Mouse (Mus musculus) intestine, embryonic 16.5 days (tissue): ENCODE data around the gene Hapln2. TPM values are rescaled to one million over a fixed set of nuclear protein-coding genes. Genes with fewer than 3 reads are reported as not detected.

Source experiments
- ATAC-seq: fragments of 200-750 bp; cut with Nextera tagmentation; 2 replicates; pipeline ENCODE4 v1.8.0; 2017; ENCODE audit warnings: moderate TSS enrichment, moderate library complexity
- H3K27ac ChIP-seq: fragments of 300-500 bp; sonication (generic); 2 replicates; pipeline ENCODE4 v1.5.1; 2014; ENCODE audit warnings: mild to moderate bottlenecking, low read length
- H3K27me3 ChIP-seq: fragments of 300-500 bp; sonication (generic); replicated peaks from 2 replicates; pipeline ENCODE4 v1.6.1; 2014; ENCODE audit warnings: low read length, control low read depth, mixed read lengths; ENCODE audit not compliant: control insufficient read depth, insufficient read depth
- H3K36me3 ChIP-seq: fragments of 300-500 bp; sonication (generic); 2 replicates; pipeline ENCODE4 v1.6.1; 2014; ENCODE audit warnings: low read length, control low read depth; ENCODE audit not compliant: control insufficient read depth, insufficient read depth
- H3K4me1 ChIP-seq: fragments of 300-500 bp; sonication (generic); 2 replicates; pipeline ENCODE4 v1.6.1; 2014; ENCODE audit warnings: low read length, control low read depth, mixed read lengths; ENCODE audit not compliant: control insufficient read depth, insufficient read depth
- H3K4me2 ChIP-seq: fragments of 300-500 bp; sonication (generic); 2 replicates; pipeline ENCODE4 v1.6.1; 2014; ENCODE audit warnings: low read depth, low read length, control low read depth
- H3K4me3 ChIP-seq: fragments of 300-500 bp; sonication (generic); 2 replicates; pipeline ENCODE4 v1.5.1; 2014; ENCODE audit warnings: mild to moderate bottlenecking, low read length
- H3K9ac ChIP-seq: fragments of 300-500 bp; sonication (generic); 2 replicates; pipeline ENCODE4 v1.6.1; 2014; ENCODE audit warnings: low read depth, low read length
- H3K9me3 ChIP-seq: fragments of 300-500 bp; sonication (generic); 2 replicates; pipeline ENCODE4 v1.6.1; 2016; ENCODE audit warnings: low read length, control low read depth; ENCODE audit not compliant: control insufficient read depth
- WGBS: fragments of 180-500 bp; shearing (Covaris S2); extraction: QIAGEN DNeasy Blood & Tissue Kit; methylation state at CpG from one replicate; pipeline ENCODE4 v1.1.7; 2014; 5-methylcytosine and 5-hydroxymethylcytosine counted together
- polyA plus RNA-seq: library from polyadenylated mRNA; unstranded; fragments of >200 nt; fragmentation: Nextera tagmentation; extraction: Ambion mirVana; gene quantifications from 2 replicates; pipeline ENCODE4 v1.2.1, GENCODE M21; 2015

Hapln2 gene
- polyA plus RNA-seq, 1 experiment from 2014 or later: not detected

- Histone ChIP-seq H3K4me1 (no peaks in the 10 kb centered on the region), H3K9me3 (0 out of 2 replicates have a peak, but pooled peaks cover 3% of the 10 kb centered on the region), H3K36me3 (no peaks in the 10 kb centered on the region), H3K9ac (no peak overlapping the region), H3K4me3 (no peak overlapping the region), H3K4me2 (no peak overlapping the region), H3K27me3 (peaks cover 2% of the 10 kb centered on the region; the same call in 1 of the 2 replicates), H3K27ac (no peak overlapping the region)
- ATAC-seq: no peak
- WGBS: 7% methylated on average over 6 of the region's 6 CpGs
Measured at GRCm38 (mm10) chr3:88010634-88011265, 16.6 kb downstream of the Hapln2 start.

DNA sequence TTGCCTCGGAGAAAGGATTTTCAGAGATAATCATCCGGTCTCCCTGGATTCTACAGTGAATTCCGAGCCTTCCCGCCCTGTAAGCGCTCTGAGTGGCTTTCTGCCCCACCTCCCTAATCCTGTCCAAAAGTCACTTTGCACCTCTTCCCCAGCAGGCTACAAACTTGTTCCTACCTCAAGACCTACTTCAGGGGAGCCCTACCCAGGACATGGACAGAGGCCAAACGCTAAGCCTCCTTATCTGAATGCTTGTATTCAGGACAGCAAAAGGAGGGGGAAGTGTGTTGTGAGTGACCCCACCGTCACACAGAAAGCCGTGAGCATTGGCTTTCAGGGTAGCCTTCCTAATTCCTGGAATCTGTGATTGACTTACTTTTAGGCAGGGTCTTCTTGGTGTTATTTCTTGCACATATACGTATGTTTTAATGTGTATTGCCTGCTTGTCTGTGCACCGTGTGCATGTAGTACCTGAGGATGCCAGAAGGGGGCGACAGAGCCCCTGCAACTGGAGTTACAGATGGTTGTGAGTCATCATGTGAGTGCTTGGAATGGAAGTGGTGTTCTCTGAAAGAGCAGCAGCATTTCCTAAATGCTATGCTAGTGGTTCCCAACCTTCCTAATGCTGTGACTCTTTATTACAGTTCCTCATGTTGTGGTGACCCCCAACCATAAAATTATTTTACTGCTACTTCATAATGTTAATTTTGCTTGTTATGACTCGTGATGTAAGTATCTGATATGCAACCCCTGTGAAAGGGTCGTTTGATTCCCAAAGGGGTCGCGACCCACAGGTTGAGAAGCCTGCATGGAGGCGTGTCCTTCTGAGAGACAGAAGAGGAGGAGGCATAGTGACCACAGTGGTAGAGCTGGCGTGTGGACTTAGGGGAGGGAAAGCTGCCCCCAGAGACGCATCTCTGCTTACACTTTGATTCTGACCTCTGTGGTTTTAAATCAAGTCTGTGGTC is 21.3 kb downstream of the Hapln2 start:
- Histone ChIP-seq H3K4me3 (no peak overlapping the region), H3K9me3 (0 out of 2 replicates have a peak, but pooled peaks cover 3% of the 10 kb centered on the region), H3K4me1 (no peaks in the 10 kb centered on the region), H3K4me2 (no peak overlapping the region), H3K36me3 (no peaks in the 10 kb centered on the region), H3K27ac (no peak overlapping the region), H3K9ac (no peak overlapping the region), H3K27me3 (peaks cover 30% of the 10 kb centered on the region)
- 76% methylated on average over 18 of the region's 18 CpGs for WGBS
- ATAC-seq: no peak

GRCm38 (mm10) chr3:88002291-88002976 is 24.9 kb downstream of the Hapln2 start:
- Histone ChIP-seq H3K4me3 (no peak overlapping the region; the same call in 1 of the 2 replicates), H3K27me3 (peaks cover 67% of the 10 kb centered on the region), H3K4me2 (no peak overlapping the region), H3K36me3 (no peaks in the 10 kb centered on the region), H3K9me3 (0 out of 2 replicates have a peak, but pooled peaks cover 3% of the 10 kb centered on the region), H3K4me1 (0 out of 2 replicates have a peak, but pooled peaks cover 9% of the 10 kb centered on the region), H3K9ac (no peak overlapping the region), H3K27ac (no peak overlapping the region)
- ATAC-seq: no peak
- WGBS: 5% methylated on average over 17 of the region's 17 CpGs

GRCm38 (mm10) chr3:88000816-88001595 is 26.4 kb downstream of the Hapln2 start:
- Histone ChIP-seq H3K27me3 (peaks cover 81% of the 10 kb centered on the region), H3K9me3 (0 out of 2 replicates have a peak, but pooled peaks cover 3% of the 10 kb centered on the region), H3K4me2 (no peak overlapping the region), H3K27ac (no peak overlapping the region), H3K4me1 (peaks cover 13% of the 10 kb centered on the region; the same call in 1 of the 2 replicates), H3K9ac (no peak overlapping the region), H3K4me3 (no peak overlapping the region), H3K36me3 (no peaks in the 10 kb centered on the region)
- WGBS: 13% methylated on average over 11 of the region's 11 CpGs
- ATAC-seq: no peak

DNA sequence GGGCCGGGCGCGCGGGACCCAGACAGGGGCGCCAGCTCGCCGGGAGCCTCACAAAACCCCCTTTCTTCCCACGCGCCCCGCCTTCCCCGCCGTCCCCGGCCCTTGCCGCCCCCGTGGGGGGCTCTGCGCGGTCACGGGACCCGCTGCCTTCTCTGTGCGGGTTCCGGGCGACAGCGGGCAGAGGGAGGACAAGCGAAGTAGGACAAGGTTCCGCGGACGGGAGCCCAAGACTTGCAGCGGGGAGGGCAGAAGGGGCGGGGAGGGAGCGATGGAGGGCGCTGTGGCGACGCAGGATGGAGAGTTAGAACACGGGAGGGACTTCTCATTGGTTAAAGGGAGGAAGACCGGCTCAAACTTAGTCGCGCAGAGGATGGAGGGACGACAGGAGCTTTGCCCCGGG is 27.2 kb downstream of the Hapln2 start, which contains the start of gene Bcan:
Gene Bcan (minus strand): TSS at position 50 of the 400 bp plus-strand sequence.
- Histone ChIP-seq H3K9me3 (no peaks in the 10 kb centered on the region), H3K4me3 (peak within 1 kb of the TSS; percentile 40), H3K27me3 (peaks cover 87% of the 10 kb centered on the region), H3K4me2 (peak within 1 kb of the TSS; percentile 59), H3K4me1 (peaks cover 13% of the 10 kb centered on the region; the same call in 1 of the 2 replicates), H3K36me3 (no peaks in the 10 kb centered on the region), H3K27ac (no peak within 1 kb of the TSS), H3K9ac (no peak within 1 kb of the TSS)
- 0% methylated on average over 39 of the region's 39 CpGs for WGBS
- ATAC-seq: no peak

DNA sequence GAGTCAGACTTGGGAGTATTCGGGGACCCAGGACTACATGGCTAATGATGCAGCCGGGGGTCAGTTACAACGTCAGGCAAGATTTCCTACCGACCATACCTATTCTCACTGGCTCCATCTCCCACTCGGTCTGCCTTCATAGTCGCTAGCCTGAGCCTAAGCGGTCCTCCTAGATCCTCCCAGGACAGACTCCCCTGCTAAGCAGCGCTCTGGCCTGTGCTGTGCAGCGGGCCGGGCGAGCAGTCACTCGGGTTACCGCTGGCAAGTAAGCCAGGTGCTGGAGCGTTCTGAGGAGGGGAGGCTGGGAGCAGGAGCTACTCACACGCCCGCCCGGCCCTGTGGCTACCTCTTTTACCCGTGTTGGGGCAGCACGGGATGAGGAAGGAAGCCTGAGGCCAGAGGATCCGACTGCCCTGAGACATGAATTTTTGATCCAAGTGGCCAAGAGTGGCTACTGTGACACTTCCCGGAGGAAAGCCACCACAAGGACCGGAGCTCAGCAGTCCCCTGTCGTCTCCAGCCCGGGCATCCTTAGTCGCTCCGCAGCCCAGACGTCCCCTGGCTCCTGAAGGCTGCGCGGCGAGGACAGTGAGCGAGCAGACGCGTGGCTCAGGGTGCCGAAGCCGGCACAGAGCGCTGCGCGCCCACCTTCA is 28.0 kb downstream of the Hapln2 start:
- ATAC-seq: no peak
- WGBS: 1% methylated on average over 38 of the region's 38 CpGs

GRCm38 (mm10) chr3:87998747-87999146 is 28.6 kb downstream of the Hapln2 start:
- Histone ChIP-seq H3K4me2 (no peak overlapping the region), H3K9me3 (no peaks in the 10 kb centered on the region), H3K4me1 (peaks cover 13% of the 10 kb centered on the region; the same call in 1 of the 2 replicates), H3K36me3 (no peaks in the 10 kb centered on the region), H3K4me3 (no peak overlapping the region), H3K9ac (no peak overlapping the region), H3K27me3 (peaks cover 99% of the 10 kb centered on the region), H3K27ac (no peak overlapping the region)
- WGBS: 11% methylated on average over 7 of the region's 7 CpGs
- ATAC-seq: no peak

More for the DNA sequence above, 28.0 kb downstream of the Hapln2 start:
- no peaks in the 10 kb centered on the region for H3K36me3 ChIP-seq
- no peaks in the 10 kb centered on the region for H3K9me3 ChIP-seq
- H3K4me2 ChIP-seq: peak overlapping the region; percentile 59
- H3K27ac ChIP-seq: no peak overlapping the region
- H3K9ac ChIP-seq: no peak overlapping the region
- peaks cover 95% of the 10 kb centered on the region for H3K27me3 ChIP-seq
- peaks cover 13% of the 10 kb centered on the region; the same call in 1 of the 2 replicates for H3K4me1 ChIP-seq
- H3K4me3 ChIP-seq: peak overlapping the region; percentile 40

- Histone ChIP-seq H3K36me3 (no peaks in the 10 kb centered on the region), H3K27ac (no peak overlapping the region), H3K27me3 (peaks cover 99% of the 10 kb centered on the region), H3K9ac (no peak overlapping the region), H3K4me3 (peak overlapping the region; percentile 42), H3K4me1 (peaks cover 13% of the 10 kb centered on the region; the same call in 1 of the 2 replicates), H3K4me2 (peak overlapping the region; percentile 64), H3K9me3 (no peaks in the 10 kb centered on the region)
- 1% methylated on average over 49 of the region's 49 CpGs for WGBS
- ATAC-seq: peak; percentile 61; the same call in 1 of the 2 replicates
Measured at GRCm38 (mm10) chr3:87996971-87997614, 30.3 kb downstream of the Hapln2 start.
